In the genomic region with DNA sequence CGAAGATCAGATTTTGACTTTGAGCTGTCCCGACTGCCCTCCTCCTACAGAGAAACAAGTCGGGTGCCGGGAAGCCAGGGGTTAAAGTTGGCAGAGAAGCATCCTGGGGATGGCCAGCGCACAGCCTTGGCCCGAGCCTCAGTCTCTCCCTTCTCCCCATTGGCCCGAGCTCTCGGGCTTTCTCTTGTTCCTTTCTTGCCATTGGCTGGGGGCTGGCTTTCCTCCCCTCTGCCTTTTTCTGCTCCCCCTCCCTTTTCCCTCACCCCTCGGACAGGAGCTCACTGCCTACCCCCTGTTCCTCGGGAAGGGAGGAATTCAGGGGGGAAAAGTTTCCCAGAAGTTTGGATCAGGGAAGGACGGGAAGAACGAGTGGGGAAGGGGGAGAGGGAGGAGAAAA, we compare ENCODE assay signal across 9 mouse cellular contexts. TPM values are rescaled to one million over a fixed set of nuclear protein-coding genes. Genes with fewer than 3 reads are reported as not detected.
DNase-seq lines count a peak whose midpoint lies in the region; ATAC-seq and TF ChIP-seq lines count a peak whose summit lies in the region.
"Had no signal": no experiment of that assay in that cellular context is flagged by ENCODE, and none has a peak within 500 bp of the region (broad histone marks: within the 10 kb centered on the region; RNA-seq: fewer than 3 reads in every experiment).

No protein-coding gene starts in this region.

- peaks cover 21% of the 10 kb centered on the region for H3K4me1 ChIP-seq in heart, embryonic 15.5 days (replicated peaks)
- H3K4me1 ChIP-seq in brown adipose tissue, adult 24 weeks (ENCODE audit: control insufficient read depth, insufficient read depth, insufficient read length, low read length) = no peaks in the 10 kb centered on the region
- H3K4me1 ChIP-seq in heart, postnatal 0 days (ENCODE audit: control insufficient read depth, insufficient read depth) = peaks cover 9% of the 10 kb centered on the region; the same call in 1 of the 2 replicates
- H3K4me1 ChIP-seq in midbrain, embryonic 15.5 days = peaks cover 11% of the 10 kb centered on the region

- no peak for DNase-seq in heart, postnatal 10 days
- no peak for DNase-seq in heart, postnatal 0 days (ENCODE audit: low spot score)
- no peak for DNase-seq in urinary bladder, postnatal 36 days (ENCODE audit: low spot score in 2 of 2)
- DNase-seq in frontal cortex, postnatal 36 days (ENCODE audit: low spot score in 2 of 2) = no peak
- no peak for DNase-seq in adrenal gland, postnatal 4 days (ENCODE audit: low spot score in 2 of 2)

- no peak for TF ChIP-seq EP300 in heart, postnatal 0 days (IDR thresholded peaks at IDR 0.05; ENCODE audit: low read depth)

- TF ChIP-seq CTCF in heart, postnatal 0 days (IDR thresholded peaks at IDR 0.05; ENCODE audit: low read depth) = no peak

- peak overlapping the region; percentile 52 for H3K4me3 ChIP-seq in heart, embryonic 15.5 days
- H3K4me3 ChIP-seq in brown adipose tissue, adult 24 weeks (ENCODE audit: insufficient read depth, low read depth, low read length) = peak overlapping the region; percentile 60
- peak overlapping the region; percentile 55 for H3K4me3 ChIP-seq in heart, postnatal 0 days (ENCODE audit: low read depth, low read length)
- peak overlapping the region; percentile 32 for H3K4me3 ChIP-seq in midbrain, embryonic 15.5 days

- ATAC-seq in heart, embryonic 15.5 days (replicated peaks; ENCODE audit: insufficient number of reproducible peaks, insufficient read depth, low FRiP score, low read depth) = no peak
- ATAC-seq in heart, postnatal 0 days (ENCODE audit: insufficient read depth, low read depth) = no peak
- no peak for ATAC-seq in midbrain, embryonic 15.5 days (replicated peaks)

- H3K9ac ChIP-seq in heart, embryonic 15.5 days = no peak overlapping the region
- H3K9ac ChIP-seq in heart, postnatal 0 days (replicated peaks; ENCODE audit: low read depth, low read length) = no peak overlapping the region; the same call in 1 of the 2 replicates
- no peak overlapping the region for H3K9ac ChIP-seq in midbrain, embryonic 15.5 days

- 2% methylated on average over 12 of the region's 12 CpGs for WGBS in heart, embryonic 15.5 days
- WGBS in heart, postnatal 0 days = 5% methylated on average over 12 of the region's 12 CpGs
- WGBS in midbrain, embryonic 15.5 days = 0% methylated on average over 12 of the region's 12 CpGs

- H3K27ac ChIP-seq in heart, embryonic 15.5 days = no peak overlapping the region
- H3K27ac ChIP-seq in brown adipose tissue, adult 24 weeks (replicated peaks; ENCODE audit: low read depth, low read length) = no peak overlapping the region
- H3K27ac ChIP-seq in heart, postnatal 0 days (ENCODE audit: low read depth) = no peak overlapping the region
- no peak overlapping the region for H3K27ac ChIP-seq in midbrain, embryonic 15.5 days

- intact Hi-C loops in heart, postnatal 10 days (cut with DNase I) = loop anchor here (2.0 to 10.0 kb wide), 3 partner anchors 14 to 562 kb away; a partner anchor contains a TSS

- no peaks in the 10 kb centered on the region for H3K9me3 ChIP-seq in heart, embryonic 15.5 days (replicated peaks)
- H3K9me3 ChIP-seq in heart, postnatal 0 days (replicated peaks; ENCODE audit: control insufficient read depth, low read length) = no peaks in the 10 kb centered on the region
- H3K9me3 ChIP-seq in midbrain, embryonic 15.5 days = no peaks in the 10 kb centered on the region

- peak overlapping the region; percentile 89 for H3K4me2 ChIP-seq in heart, embryonic 15.5 days
- H3K4me2 ChIP-seq in heart, postnatal 0 days (ENCODE audit: low read depth, low read length) = peak overlapping the region; percentile 81
- no peak overlapping the region for H3K4me2 ChIP-seq in midbrain, embryonic 15.5 days

- H3K27me3 ChIP-seq in heart, embryonic 15.5 days = peaks cover 92% of the 10 kb centered on the region
- peaks cover 99% of the 10 kb centered on the region for H3K27me3 ChIP-seq in heart, postnatal 0 days (ENCODE audit: control insufficient read depth, insufficient read depth, low read length)
- H3K27me3 ChIP-seq in midbrain, embryonic 15.5 days (replicated peaks) = peaks cover 85% of the 10 kb centered on the region

- no peaks in the 10 kb centered on the region for H3K36me3 ChIP-seq in heart, embryonic 15.5 days
- H3K36me3 ChIP-seq in heart, postnatal 0 days (replicated peaks; ENCODE audit: control insufficient read depth, insufficient read depth, low read length) = no peaks in the 10 kb centered on the region
- H3K36me3 ChIP-seq in midbrain, embryonic 15.5 days (replicated peaks) = no peaks in the 10 kb centered on the region

RNA-seq across cellular contexts. Expression of a gene that starts 12.9 kb away (rescaled TPM):
- 0.08 and 0.13 TPM in 2 replicates for polyA plus RNA-seq in heart, embryonic 15.5 days (2015; fragmentation: Nextera tagmentation; extraction: Ambion mirVana)
- under 1 TPM; 0.40 to 0.43 TPM for total RNA-seq in heart, postnatal 10 days (2021)
- 3.3 and 4.1 TPM in 2 replicates for polyA plus RNA-seq in brown adipose tissue, adult 24 weeks (2012; ENCODE audit: insufficient read depth, insufficient read length, missing spikeins)
- 0.23 and 1.5 TPM in 2 replicates for total RNA-seq in heart, postnatal 0 days (2014; rRNA removed; ENCODE audit: low replicate concordance)
- polyA plus RNA-seq in heart, postnatal 0 days (2015; fragmentation: Nextera tagmentation; extraction: Ambion mirVana) = 0.03 and 0.10 TPM in 2 replicates
- polyA plus RNA-seq in midbrain, embryonic 15.5 days (2015; fragmentation: Nextera tagmentation; extraction: Ambion mirVana) = 0.61 and 0.69 TPM in 2 replicates
- total RNA-seq in adrenal gland, postnatal 4 days (2021) = 1 to 10 TPM; 1.4 to 2.5 TPM
- polyA plus RNA-seq: spleen, adult 2 months had no signal
